ENCODE assay signal across 8 mouse cellular contexts in the genomic region with DNA sequence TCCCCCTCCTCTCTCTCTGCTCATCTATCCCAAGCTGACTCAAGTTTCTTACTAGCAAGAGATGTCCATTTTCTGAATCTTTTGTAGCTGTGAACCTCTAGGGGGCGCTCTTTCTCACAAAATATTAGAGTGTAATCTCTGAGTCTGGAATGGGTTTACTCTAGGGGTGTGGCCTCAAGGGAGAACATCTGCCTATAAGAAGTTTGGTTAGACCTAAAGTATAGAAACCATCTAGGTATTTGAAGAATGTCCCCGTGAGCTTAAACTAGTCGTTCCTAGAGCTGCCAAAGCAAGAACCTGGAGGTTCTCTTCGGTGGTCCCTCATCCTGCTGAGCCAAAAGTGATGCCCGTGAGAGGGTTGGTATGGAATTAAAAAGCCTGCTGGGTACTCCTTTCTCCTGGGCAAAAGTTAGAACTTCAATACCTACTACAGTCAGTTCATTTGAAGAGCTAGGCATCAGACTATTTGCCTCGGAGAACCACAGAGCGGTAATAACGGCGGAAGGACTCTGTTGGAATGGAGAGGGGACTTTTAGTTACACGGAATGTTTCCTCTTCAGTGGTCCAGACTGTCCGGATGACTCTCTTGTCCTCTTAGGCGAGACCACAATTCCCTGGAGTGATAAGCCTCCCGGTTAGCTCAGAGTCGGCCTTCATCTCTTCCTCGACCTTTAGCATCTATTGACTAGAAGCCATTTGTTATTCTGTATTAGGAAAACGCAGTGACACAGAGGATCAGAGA. TPM values are rescaled to one million over a fixed set of nuclear protein-coding genes. Genes with fewer than 3 reads are reported as not detected.
DNase-seq lines count a peak whose midpoint lies in the region; ATAC-seq lines count a peak whose summit lies in the region.

No protein-coding gene starts in this region.

- no peak overlapping the region for H3K27ac ChIP-seq in liver, embryonic 12.5 days

- no peaks in the 10 kb centered on the region for H3K9me3 ChIP-seq in liver, embryonic 12.5 days (replicated peaks)

- H3K9ac ChIP-seq in liver, embryonic 12.5 days = no peak overlapping the region

- peaks cover 25% of the 10 kb centered on the region for H3K27me3 ChIP-seq in liver, embryonic 12.5 days (replicated peaks)

- peak overlapping the region; percentile 47 for H3K4me3 ChIP-seq in liver, embryonic 12.5 days

- peak overlapping the region; percentile 66 for H3K4me2 ChIP-seq in liver, embryonic 12.5 days

- DNase-seq in WW6 (ENCODE audit: low read depth, low spot score) = peak; percentile 46
- DNase-seq in embryo, embryonic 11.5 days (ENCODE audit: low read depth, low spot score) = peak; percentile 75
- DNase-seq in heart, adult 9 months (ENCODE audit: low spot score in 2 of 2) = peak; percentile 80 to 91
- DNase-seq in kidney, adult 9 months = peak; percentile 86
- peak; percentile 67 for DNase-seq in naive thymus-derived CD4-positive, alpha-beta T cell, adult 2 months (ENCODE audit: low read depth)
- peak; percentile 8 for DNase-seq in thymus, postnatal 25 days

- no peaks in the 10 kb centered on the region for H3K36me3 ChIP-seq in liver, embryonic 12.5 days

- 8% methylated on average over 16 of the region's 16 CpGs for WGBS in liver, embryonic 12.5 days (ENCODE audit: insufficient replicate concordance)

- H3K4me1 ChIP-seq in liver, embryonic 12.5 days = no peaks in the 10 kb centered on the region

- peak; percentile 75 for ATAC-seq in CD4-positive, CD25-positive, alpha-beta regulatory T cell, adult 4 months
- peak; percentile 66 for ATAC-seq in liver, embryonic 12.5 days

RNA-seq across cellular contexts. Expression of gene Cped1, which starts 0.6 kb away (rescaled TPM):
- under 1 TPM in 1 of 2 experiments, not detected in 1; 0.15 TPM for polyA plus RNA-seq in CD4-positive, CD25-positive, alpha-beta regulatory T cell, adult 4 months (2017; shearing (Covaris generic))
- 3.6 and 4.1 TPM in 2 replicates for polyA plus RNA-seq in liver, embryonic 12.5 days (2016; fragmentation: Nextera tagmentation; extraction: Ambion mirVana)

RNA-seq across cellular contexts. Expression of gene Ing3, which starts 35.8 kb away (rescaled TPM):
- 100 to 1,000 TPM in 1 of 2 experiments, 10 to 100 TPM in 1; 74.7 to 101 TPM for polyA plus RNA-seq in CD4-positive, CD25-positive, alpha-beta regulatory T cell, adult 4 months (2017; shearing (Covaris generic))
- 21.8 and 24.9 TPM in 2 replicates for polyA plus RNA-seq in liver, embryonic 12.5 days (2016; fragmentation: Nextera tagmentation; extraction: Ambion mirVana)

Comparison
In these comparisons a context has a peak if more than half of its experiments do, and no peak if none do; other contexts are left out.
1. DNase-seq: peak in every context shown above with its lines; median percentile 86 in kidney, adult 9 months; 86 in heart, adult 9 months; 75 in embryo, embryonic 11.5 days; 67 in naive thymus-derived CD4-positive, alpha-beta T cell, adult 2 months; 46 in WW6; 8 in thymus, postnatal 25 days.